Mouse (Mus musculus) kidney, adult 2 months (tissue): ENCODE measurements around the gene Tmprss3. TPM values are rescaled to one million over a fixed set of nuclear protein-coding genes. Genes with fewer than 3 reads are reported as not detected.

ENCODE experiments used
- DNase-seq: peaks from one replicate; pipeline ENCODE4 v3.0.0; 2021
- H3K27ac ChIP-seq: fragments of 200-500 bp; 2 replicates; pipeline ENCODE4 v1.5.1; 2012; ENCODE audit warnings: low read depth, low read length, control low read depth, inconsistent platforms; ENCODE audit not compliant: insufficient read depth
- H3K27me3 ChIP-seq: fragments of 200-500 bp; replicated peaks from 2 replicates; pipeline ENCODE4 v1.6.1; 2012; ENCODE audit warnings: mild to moderate bottlenecking, moderate library complexity, low read length, inconsistent platforms; ENCODE audit not compliant: control insufficient read depth, insufficient read depth
- H3K36me3 ChIP-seq: fragments of 200-500 bp; 2 replicates; pipeline ENCODE4 v1.6.1; 2012; ENCODE audit warnings: mild to moderate bottlenecking, moderate library complexity, low read length, inconsistent platforms; ENCODE audit not compliant: control insufficient read depth, insufficient read depth
- H3K4me1 ChIP-seq: fragments of 200-500 bp; 2 replicates; pipeline ENCODE4 v1.6.1; 2011; ENCODE audit warnings: low read length; ENCODE audit not compliant: control insufficient read depth, insufficient read depth
- H3K4me3 ChIP-seq: fragments of 200-500 bp; 2 replicates; pipeline ENCODE4 v1.5.1; 2011; ENCODE audit warnings: mild to moderate bottlenecking, low read depth, low read length, control low read depth; ENCODE audit not compliant: insufficient read depth
- CTCF ChIP-seq: fragments of 200-500 bp; conservative IDR thresholded peaks from 2 replicates; pipeline ENCODE4 v1.5.1; 2011; ENCODE audit warnings: low read depth, mild to moderate bottlenecking, control low read depth, low read length, moderate library complexity, mixed read lengths; ENCODE audit not compliant: insufficient read depth, insufficient read length
- POLR2A ChIP-seq: fragments of 200-500 bp; IDR thresholded peaks from one replicate; pipeline ENCODE4 v1.6.1; 2011; ENCODE audit warnings: low read depth, low read length, control low read depth
- WGBS: fragments of 180-500 bp; shearing (Covaris S2); methylation state at CpG from one replicate; pipeline ENCODE4 v1.1.7; 2018; 5-methylcytosine and 5-hydroxymethylcytosine counted together
- polyA plus RNA-seq: library from polyadenylated mRNA; depleted of rRNA; stranded (reverse); fragments of >200 nt; gene quantifications from 2 replicates; pipeline ENCODE4 v1.2.3, GENCODE M21; 2012; rRNA removed

The Tmprss3 gene
- polyA plus RNA-seq, 1 experiment: 0.03 TPM

GRCm38 (mm10) chr17:31138398-31138797 lies 60.4 kb downstream of the Tmprss3 start:
- 11% methylated on average over 5 of the region's 5 CpGs for WGBS
- no peaks in the 10 kb centered on the region for H3K36me3 ChIP-seq
- TF ChIP-seq CTCF (peak; percentile 89), POLR2A (no peak)
- no peaks in the 10 kb centered on the region for H3K27me3 ChIP-seq
- DNase-seq: peak; percentile 75
- no peak overlapping the region for H3K4me3 ChIP-seq
- H3K4me1 ChIP-seq: no peaks in the 10 kb centered on the region
- no peak overlapping the region for H3K27ac ChIP-seq

GRCm38 (mm10) chr17:31136821-31137220 lies 62.0 kb downstream of the Tmprss3 start:
- WGBS: 86% methylated on average over 1 of the region's 1 CpGs

GRCm38 (mm10) chr17:31136291-31136690 lies 62.5 kb downstream of the Tmprss3 start:
- Histone ChIP-seq H3K4me3 (no peak overlapping the region), H3K4me1 (no peaks in the 10 kb centered on the region), H3K36me3 (no peaks in the 10 kb centered on the region), H3K27ac (no peak overlapping the region), H3K27me3 (no peaks in the 10 kb centered on the region)
- no peak for DNase-seq
- WGBS: 64% methylated on average over 3 of the region's 3 CpGs
- TF ChIP-seq CTCF (no peak), POLR2A (no peak)

More at GRCm38 (mm10) chr17:31136821-31137220, 62.0 kb downstream of the Tmprss3 start:
- TF ChIP-seq CTCF (no peak), POLR2A (no peak)
- no peak overlapping the region for H3K27ac ChIP-seq
- no peaks in the 10 kb centered on the region for H3K4me1 ChIP-seq
- no peaks in the 10 kb centered on the region for H3K36me3 ChIP-seq
- H3K27me3 ChIP-seq: no peaks in the 10 kb centered on the region
- no peak for DNase-seq
- H3K4me3 ChIP-seq: no peak overlapping the region

DNA sequence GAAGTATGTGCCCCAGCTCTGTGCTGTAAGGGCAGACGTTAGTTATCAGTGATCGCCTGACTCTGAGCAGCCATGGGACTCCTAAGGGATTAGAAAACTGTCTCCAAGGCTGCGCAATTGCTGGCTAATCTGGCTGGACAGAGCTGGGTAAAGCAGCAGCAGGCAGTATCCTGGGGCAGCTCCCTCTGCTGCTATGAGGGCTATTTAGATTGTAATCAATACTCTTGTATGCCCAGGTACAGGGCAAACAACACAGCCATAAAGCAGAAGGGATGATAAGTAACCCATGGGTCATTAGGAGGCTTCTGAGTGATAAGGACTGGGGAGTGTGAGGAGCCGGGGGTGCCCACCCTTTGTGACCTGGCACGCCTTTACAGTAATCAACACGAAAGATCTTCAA lies 63.9 kb downstream of the Tmprss3 start:
- TF ChIP-seq POLR2A: no peak
- TF ChIP-seq CTCF: no peak
- no peak overlapping the region for H3K27ac ChIP-seq
- DNase-seq: no peak
- H3K27me3 ChIP-seq: no peaks in the 10 kb centered on the region
- WGBS: 59% methylated on average over 6 of the region's 6 CpGs
- no peak overlapping the region for H3K4me3 ChIP-seq
- H3K36me3 ChIP-seq: no peaks in the 10 kb centered on the region
- H3K4me1 ChIP-seq: no peaks in the 10 kb centered on the region

GRCm38 (mm10) chr17:31133776-31134175 lies 65.0 kb downstream of the Tmprss3 start:
- no peak for DNase-seq
- TF ChIP-seq CTCF: no peak
- no peak for TF ChIP-seq POLR2A
- WGBS: 69% methylated on average over 15 of the region's 15 CpGs
- H3K4me3 ChIP-seq: no peak overlapping the region
- H3K27me3 ChIP-seq: no peaks in the 10 kb centered on the region
- no peaks in the 10 kb centered on the region for H3K36me3 ChIP-seq
- H3K27ac ChIP-seq: no peak overlapping the region
- H3K4me1 ChIP-seq: no peaks in the 10 kb centered on the region

- 74% methylated on average over 10 of the region's 10 CpGs for WGBS
- TF ChIP-seq CTCF: no peak
- no peak for TF ChIP-seq POLR2A
- H3K27ac ChIP-seq: no peak overlapping the region
- no peaks in the 10 kb centered on the region for H3K27me3 ChIP-seq
- DNase-seq: no peak
- no peaks in the 10 kb centered on the region for H3K36me3 ChIP-seq
- H3K4me1 ChIP-seq: no peaks in the 10 kb centered on the region
- H3K4me3 ChIP-seq: no peak overlapping the region
These were observed 67.4 kb downstream of the Tmprss3 start for GRCm38 (mm10) chr17:31131269-31131821.

DNA sequence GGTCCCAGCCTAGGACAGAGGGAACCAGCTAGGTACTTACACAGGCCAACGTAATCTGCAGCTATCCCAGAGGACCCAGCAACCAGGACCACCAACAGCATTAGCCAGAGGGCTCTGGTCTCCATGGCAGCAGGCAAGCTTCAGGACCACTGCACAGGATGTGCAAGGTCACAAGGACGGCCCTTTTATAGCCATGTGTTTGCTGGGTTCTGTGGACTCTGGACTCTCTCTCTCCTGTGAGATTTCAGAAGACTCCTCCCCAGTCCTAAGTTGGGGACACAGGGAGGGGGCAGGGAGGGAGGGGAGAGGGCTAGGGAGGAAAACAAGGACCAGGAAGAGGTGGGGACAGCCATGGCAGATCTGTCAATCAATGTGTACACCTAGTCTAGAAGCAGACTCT lies 69.3 kb downstream of the Tmprss3 start, which contains the start of gene Tff3:
Gene Tff3 (minus strand): TSS at position 195 of the 400 bp plus-strand sequence.
- H3K36me3 ChIP-seq: no peaks in the 10 kb centered on the region
- no peaks in the 10 kb centered on the region for H3K27me3 ChIP-seq
- TF ChIP-seq POLR2A: no peak
- TF ChIP-seq CTCF: no peak
- H3K27ac ChIP-seq: no peak within 1 kb of the TSS
- H3K4me3 ChIP-seq: no peak within 1 kb of the TSS
- WGBS: 17% methylated on average over 2 of the region's 2 CpGs
- DNase-seq: no peak
- no peaks in the 10 kb centered on the region for H3K4me1 ChIP-seq

Other genes starting within 250 kb of the Tmprss3 start
- not detected in 2 replicates for gene Umodl1, start 244.3 kb downstream of the Tmprss3 start, polyA plus RNA-seq
- gene Abcg1, start 141.3 kb downstream of the Tmprss3 start, polyA plus RNA-seq: 7.6 and 8.2 TPM in 2 replicates
- gene Tff3, start 69.3 kb downstream of the Tmprss3 start, polyA plus RNA-seq: not detected in 2 replicates
- 0.20 TPM in 1 of 2 replicates, not detected in the other for gene Tff2, start 54.7 kb downstream of the Tmprss3 start, polyA plus RNA-seq
- 0.31 TPM in 1 of 2 replicates, not detected in the other for gene Tff1, start 33.7 kb downstream of the Tmprss3 start, polyA plus RNA-seq
- gene Ubash3a, start 8.9 kb upstream of the Tmprss3 start, polyA plus RNA-seq: 0.15 and 1.6 TPM in 2 replicates
- gene Rsph1, start 78.4 kb upstream of the Tmprss3 start, polyA plus RNA-seq: 0.73 and 1.1 TPM in 2 replicates
- 6.3 and 6.5 TPM in 2 replicates for gene Slc37a1, start 87.8 kb upstream of the Tmprss3 start, polyA plus RNA-seq
- gene Pde9a, start 187.2 kb upstream of the Tmprss3 start, polyA plus RNA-seq: 74.3 and 106 TPM in 2 replicates